Mouse (Mus musculus): ENCODE results near the gene Mcoln2. TPM values are rescaled to one million over a fixed set of nuclear protein-coding genes. Genes with fewer than 3 reads are reported as not detected.

The Mcoln2 gene
- total and polyA plus RNA-seq, 3 experiments = 0.10 to 0.42 TPM; not detected in 1

DNA sequence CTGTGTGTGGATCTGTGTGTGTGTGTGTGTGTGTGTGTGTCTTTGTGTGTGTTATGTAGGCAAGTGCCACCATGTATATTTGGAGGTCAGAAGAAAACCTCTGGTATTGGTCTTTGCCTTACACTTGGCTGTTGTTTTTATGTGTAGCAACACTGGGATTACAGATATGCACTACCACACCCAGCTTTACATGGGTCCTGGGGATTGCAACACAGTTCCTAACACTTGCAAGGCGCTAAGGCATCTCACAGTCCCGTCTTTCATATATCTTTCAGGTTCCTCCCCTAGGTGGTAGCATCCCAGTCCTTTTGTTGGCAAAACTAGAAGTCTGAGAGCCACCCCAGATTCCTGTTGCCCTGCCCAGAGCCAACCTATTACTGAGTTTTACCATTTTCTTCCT, 40.7 kb upstream of the Mcoln2 start:
- no peaks in the 10 kb centered on the region for H3K27me3 ChIP-seq (ENCODE audit: control insufficient read depth in 1 of 2, insufficient read depth in 2 of 2, low read length in 2 of 2)
- H3K9me3 ChIP-seq (replicated peaks; ENCODE audit: insufficient read depth, low read length) = no peaks in the 10 kb centered on the region
- H3K27ac ChIP-seq (ENCODE audit: control insufficient read depth, low read depth, low read length) = no peak overlapping the region
- H3K4me1 ChIP-seq (ENCODE audit: control insufficient read depth in 1 of 2, insufficient read depth in 2 of 2, low read length in 2 of 2) = no peaks in the 10 kb centered on the region
- H3K79me2 ChIP-seq (ENCODE audit: control insufficient read depth, insufficient read depth, low read length, poor library complexity) = no peaks in the 10 kb centered on the region
- no peak for DNase-seq (ENCODE audit: low read depth, low spot score)
- no peak overlapping the region for H3K4me3 ChIP-seq (ENCODE audit: control insufficient read depth in 1 of 2, insufficient read depth in 1 of 2, low read depth in 2 of 2, low read length in 2 of 2)
- no peak overlapping the region for H3K9ac ChIP-seq (ENCODE audit: control insufficient read depth, low read depth, low read length, poor library complexity, severe bottlenecking)
- peaks cover 0 to 2% of the 10 kb centered on the region in 2 experiments; a peak in 1 of 4 replicates for H3K36me3 ChIP-seq (ENCODE audit: control insufficient read depth in 1 of 2, insufficient read depth in 2 of 2, low read length in 2 of 2)
- TF ChIP-seq RAD21 (IDR thresholded peaks at IDR 0.05; ENCODE audit: low read depth, low read length) = no peak
- no peak for TF ChIP-seq MXI1 (IDR thresholded peaks at IDR 0.05; ENCODE audit: low read depth, low read length)
- TF ChIP-seq SIN3A (IDR thresholded peaks at IDR 0.05; ENCODE audit: low read length) = no peak
- TF ChIP-seq MAX (IDR thresholded peaks at IDR 0.05; ENCODE audit: low read length) = no peak
- no peak for TF ChIP-seq E2F4 (IDR thresholded peaks at IDR 0.05; ENCODE audit: borderline replicate concordance, low read depth, low read length)

DNA sequence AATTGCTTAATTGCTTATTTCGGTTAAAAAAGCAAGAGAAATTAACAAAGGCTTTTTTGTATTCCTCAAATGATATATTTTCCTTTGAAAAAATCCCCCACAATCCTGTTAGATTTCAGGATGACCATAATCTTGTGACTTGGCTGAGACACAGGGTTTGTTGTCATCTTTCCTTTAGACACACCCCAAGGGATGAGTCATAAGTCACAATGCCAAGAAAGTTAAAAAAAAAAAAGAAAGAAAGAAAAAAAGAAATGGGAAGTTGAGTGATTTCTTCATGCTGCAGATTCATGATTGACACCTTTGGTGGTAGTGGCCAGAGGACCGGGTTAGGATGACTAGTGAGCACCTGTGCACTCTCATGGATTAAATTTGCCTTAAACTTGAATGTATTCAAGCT, 39.3 kb upstream of the Mcoln2 start:
- Histone ChIP-seq H3K4me1 (ENCODE audit: control insufficient read depth in 1 of 2, insufficient read depth in 2 of 2, low read length in 2 of 2) (no peaks in the 10 kb centered on the region), H3K27me3 (ENCODE audit: control insufficient read depth in 1 of 2, insufficient read depth in 2 of 2, low read length in 2 of 2) (no peaks in the 10 kb centered on the region), H3K36me3 (ENCODE audit: control insufficient read depth in 1 of 2, insufficient read depth in 2 of 2, low read length in 2 of 2) (peaks cover 0 to 2% of the 10 kb centered on the region in 2 experiments; a peak in 1 of 4 replicates), H3K9ac (ENCODE audit: control insufficient read depth, low read depth, low read length, poor library complexity, severe bottlenecking) (no peak overlapping the region), H3K27ac (ENCODE audit: control insufficient read depth, low read depth, low read length) (no peak overlapping the region), H3K79me2 (ENCODE audit: control insufficient read depth, insufficient read depth, low read length, poor library complexity) (no peaks in the 10 kb centered on the region), H3K9me3 (replicated peaks; ENCODE audit: insufficient read depth, low read length) (no peaks in the 10 kb centered on the region), H3K4me3 (ENCODE audit: control insufficient read depth in 1 of 2, insufficient read depth in 1 of 2, low read depth in 2 of 2, low read length in 2 of 2) (no peak overlapping the region)
- TF ChIP-seq JUND (IDR thresholded peaks at IDR 0.05; ENCODE audit: low read depth, low read length) (peak; percentile 95), MYC (IDR thresholded peaks at IDR 0.05; ENCODE audit: low read depth, low read length) (0 out of 2 replicates have a peak, but pooled peaks have one; percentile 40), RCOR1 (IDR thresholded peaks at IDR 0.05; ENCODE audit: low read depth, low read length) (peak; percentile 90), MAX (IDR thresholded peaks at IDR 0.05; ENCODE audit: low read length) (no peak; the same call in 1 of the 2 replicates), ZC3H11A (IDR thresholded peaks at IDR 0.05; ENCODE audit: low read depth, low read length) (no peak), EP300 (IDR thresholded peaks at IDR 0.05; ENCODE audit: low read depth in 1 of 2, low read length in 2 of 2) (peak; percentile 48 to 67; a peak in 3 of 4 replicates), KAT2A (conservative IDR thresholded peaks at IDR 0.05; ENCODE audit: low read depth, low read length) (no peak), CHD2 (IDR thresholded peaks at IDR 0.05; ENCODE audit: low read length) (no peak), E2F4 (IDR thresholded peaks at IDR 0.05; ENCODE audit: borderline replicate concordance, low read depth, low read length) (no peak), USF1 (IDR thresholded peaks at IDR 0.05; ENCODE audit: low read depth, low read length) (no peak), POLR2A (IDR thresholded peaks at IDR 0.05; ENCODE audit: control insufficient read depth in 1 of 2, insufficient read depth in 1 of 2, low read depth in 1 of 2, low read length in 2 of 2, poor library complexity in 1 of 2) (no peak), ZNF384 (IDR thresholded peaks at IDR 0.05; ENCODE audit: low read depth, low read length) (peak; percentile 96), GATA1 (IDR thresholded peaks at IDR 0.05; ENCODE audit: low read depth, low read length) (no peak), TCF12 (IDR thresholded peaks at IDR 0.05; ENCODE audit: low read depth, low read length) (peak; percentile 27; the same call in 1 of the 2 replicates), USF2 (IDR thresholded peaks at IDR 0.05; ENCODE audit: borderline replicate concordance in 1 of 2, insufficient read depth in 1 of 2, low read depth in 1 of 2, low read length in 2 of 2) (no peak), GABPA (IDR thresholded peaks at IDR 0.05; ENCODE audit: low read depth, low read length) (no peak), HCFC1 (IDR thresholded peaks at IDR 0.05; ENCODE audit: low read depth, low read length) (no peak), RAD21 (IDR thresholded peaks at IDR 0.05; ENCODE audit: low read depth, low read length) (no peak), MEF2A (IDR thresholded peaks at IDR 0.05; ENCODE audit: extremely low read depth, insufficient replicate concordance, low read depth, low read length, poor library complexity, severe bottlenecking) (no peak), UBTF (IDR thresholded peaks at IDR 0.05; ENCODE audit: borderline replicate concordance, insufficient read depth, low read depth, low read length) (no peak), CHD1 (IDR thresholded peaks at IDR 0.05; ENCODE audit: low read depth, low read length) (no peak), TBP (IDR thresholded peaks at IDR 0.05; ENCODE audit: low read depth, low read length) (no peak), SIN3A (IDR thresholded peaks at IDR 0.05; ENCODE audit: low read length) (0 out of 2 replicates have a peak, but pooled peaks have one; percentile 34), ETS1 (IDR thresholded peaks at IDR 0.05; ENCODE audit: low read depth, low read length) (peak; percentile 91), POLR2AphosphoS5 (IDR thresholded peaks at IDR 0.05; ENCODE audit: borderline replicate concordance, low read depth, low read length) (no peak), BHLHE40 (IDR thresholded peaks at IDR 0.05; ENCODE audit: borderline replicate concordance, low read depth, low read length) (peak; percentile 53; the same call in 1 of the 2 replicates), SMC3 (IDR thresholded peaks at IDR 0.05; ENCODE audit: low read depth, low read length) (no peak), CTCF (IDR thresholded peaks at IDR 0.05 in 2 of 3, conservative IDR thresholded peaks at IDR 0.05 in 1 of 3; ENCODE audit: control insufficient read depth in 1 of 3, insufficient read depth in 1 of 3, low read depth in 2 of 3, low read length in 3 of 3, poor library complexity in 1 of 3, severe bottlenecking in 1 of 3) (no peak), POLR2AphosphoS2 (IDR thresholded peaks at IDR 0.05; ENCODE audit: low read length) (no peak), MXI1 (IDR thresholded peaks at IDR 0.05; ENCODE audit: low read depth, low read length) (no peak)
- DNase-seq (ENCODE audit: low read depth, low spot score) = peak; percentile 73
